Mouse (Mus musculus) embryo, embryonic 11.5 days (tissue): Measurements from ENCODE around the gene Gm14692.
"Not testable (repeated sequence)": the region's sequence is repeated elsewhere in the genome, so short reads cannot be mapped to it uniquely, and the experiment has no call there.

Experiments used
- DNase-seq: peaks from one replicate; pipeline ENCODE4 v3.0.0-alpha.2; 2012; ENCODE audit warnings: low read depth, low spot score

Gene Gm14692

GRCm38 (mm10) chrX:67695398-67695797 is at the start of gene Gm14692:
Gene Gm14692 (plus strand): TSS chrX:67695698.
- DNase-seq, result not testable (repeated sequence)

GRCm38 (mm10) chrX:67693462-67693861 is 2.0 kb upstream of the Gm14692 start, which contains the start of gene Gm1140:
Gene Gm1140 (minus strand): TSS chrX:67693562.
- not testable (repeated sequence) for DNase-seq
